Mouse (Mus musculus): ENCODE results near the gene Lama5.

The Lama5 gene

DNA sequence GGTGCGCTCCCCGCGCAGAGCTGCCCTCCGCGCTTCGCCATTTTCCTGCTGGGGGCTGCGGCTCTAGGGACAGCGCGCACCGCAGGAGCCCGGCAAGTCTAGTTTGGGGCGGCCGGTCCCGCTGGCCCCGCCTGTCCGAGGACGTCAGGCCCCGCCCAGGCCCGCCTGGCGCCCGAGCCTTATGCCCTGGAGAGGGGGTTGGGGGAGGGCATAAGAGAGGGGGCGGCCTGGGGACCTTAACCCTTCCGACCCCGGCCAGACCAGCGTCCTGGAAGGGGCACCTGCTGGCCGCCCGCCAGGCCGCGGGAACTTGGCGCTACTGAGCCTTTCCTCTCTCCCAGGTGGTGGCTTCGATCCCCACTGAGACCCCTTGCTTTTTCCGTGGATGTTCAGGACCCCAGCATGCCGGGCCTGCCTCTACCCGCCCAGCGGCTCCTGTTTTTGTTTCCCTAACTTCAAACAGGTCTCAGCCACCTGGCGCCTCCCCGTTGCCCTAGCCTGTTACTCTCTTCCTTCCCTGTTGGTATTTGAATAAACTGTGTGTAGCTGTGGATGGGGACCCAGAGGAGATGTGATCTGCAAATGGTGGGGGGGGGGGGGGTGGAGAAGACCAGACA is at the start of gene Lama5:
Lama5 (minus strand) TSS at position 98 of the 617 bp plus-strand sequence.
- DNase-seq (ENCODE audit: low read depth, low spot score) = peak; percentile 90

DNA sequence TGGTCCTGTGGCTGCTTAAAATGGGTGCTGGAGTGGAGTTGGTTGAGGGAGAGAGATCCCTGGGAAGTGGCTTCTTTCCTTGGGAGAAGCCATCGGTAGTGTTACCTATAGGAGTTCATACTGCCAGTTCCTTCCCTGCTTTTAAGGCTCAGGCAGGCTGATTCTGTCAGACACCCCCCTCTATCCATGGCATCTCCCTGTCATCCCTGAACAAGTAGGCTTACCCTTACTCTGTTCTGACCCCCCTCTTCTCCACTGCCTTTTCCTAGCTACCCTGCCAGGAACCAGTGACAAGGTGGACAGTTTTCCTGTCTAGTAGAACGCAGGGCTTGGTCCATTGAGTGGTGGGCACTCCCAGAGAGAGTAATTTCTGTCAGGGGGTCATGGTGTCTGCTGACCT is 48.9 kb upstream of the Lama5 start:
- no peak for DNase-seq (ENCODE audit: low read depth, low spot score)

DNA sequence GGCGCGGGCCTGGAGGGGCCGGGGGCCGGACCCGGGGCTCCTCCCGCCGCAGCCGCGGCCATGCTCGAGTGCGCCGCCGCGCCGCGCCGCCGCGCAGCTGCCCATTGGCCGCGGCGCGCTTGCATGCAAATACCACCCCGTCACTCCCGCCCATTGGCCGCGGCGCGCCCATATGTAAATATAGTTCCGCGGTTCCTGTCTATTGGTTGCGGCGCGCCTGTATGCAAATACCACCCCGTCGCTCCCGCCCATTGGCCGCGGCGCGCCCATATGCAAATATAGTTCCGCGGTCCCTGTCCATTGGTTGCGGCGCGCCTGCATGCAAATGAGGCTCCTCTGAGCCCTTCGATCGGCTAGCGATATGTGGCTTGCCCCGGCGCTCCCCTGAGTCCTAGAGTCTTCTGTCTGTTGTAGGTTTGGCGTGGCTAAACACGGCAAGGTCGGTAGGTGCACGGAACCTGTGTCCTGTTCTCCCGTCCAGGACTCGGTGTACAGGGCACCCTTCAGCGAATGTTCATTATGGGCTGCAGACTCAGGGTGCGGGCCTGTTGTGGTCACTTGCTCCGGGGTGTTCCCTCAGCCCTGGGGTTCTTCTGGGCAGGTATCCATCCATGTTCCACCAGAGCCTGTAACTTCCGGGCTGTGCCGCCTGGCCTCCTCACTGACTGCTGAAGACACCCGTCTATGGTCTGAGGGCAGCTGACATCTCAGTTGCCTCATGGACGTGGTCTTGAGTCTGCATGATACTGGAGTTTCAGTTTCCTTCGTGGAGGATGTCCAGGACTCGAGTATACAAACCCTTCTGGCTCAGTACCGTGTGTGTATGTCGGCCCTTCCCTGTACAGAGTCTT is 48.0 kb upstream of the Lama5 start, which contains the start of gene Cables2:
Cables2 (minus strand) TSS at position 103 of the 851 bp plus-strand sequence.
- peak; percentile 99 for DNase-seq (ENCODE audit: low read depth, low spot score)

DNA sequence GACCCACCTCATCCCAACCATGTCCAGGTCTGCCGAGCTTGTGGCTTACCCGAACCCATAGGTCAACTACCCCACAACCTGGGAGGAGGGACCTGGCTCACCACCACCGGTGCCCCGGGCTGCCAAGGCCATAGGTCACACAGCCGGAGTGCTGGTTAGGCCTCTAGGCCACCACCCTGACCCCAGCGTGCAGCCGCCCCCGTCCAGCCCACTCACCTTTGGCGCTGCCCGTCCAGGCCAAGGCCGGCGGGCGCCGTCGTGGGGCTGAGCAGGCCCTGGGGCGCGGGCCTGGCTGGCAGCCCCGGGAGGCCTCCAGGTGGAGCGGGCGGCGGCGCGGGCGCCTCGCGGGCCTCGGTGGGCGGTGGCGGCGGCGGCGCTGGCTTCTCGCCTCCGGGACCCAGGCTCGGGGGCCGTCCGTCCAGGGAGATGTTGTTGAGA is 47.2 kb upstream of the Lama5 start:
- DNase-seq (ENCODE audit: low read depth, low spot score) = no peak

- DNase-seq (ENCODE audit: low read depth, low spot score) = no peak
Measured at GRCm38 (mm10) chr2:180271804-180272395, 46.2 kb upstream of the Lama5 start.

DNA sequence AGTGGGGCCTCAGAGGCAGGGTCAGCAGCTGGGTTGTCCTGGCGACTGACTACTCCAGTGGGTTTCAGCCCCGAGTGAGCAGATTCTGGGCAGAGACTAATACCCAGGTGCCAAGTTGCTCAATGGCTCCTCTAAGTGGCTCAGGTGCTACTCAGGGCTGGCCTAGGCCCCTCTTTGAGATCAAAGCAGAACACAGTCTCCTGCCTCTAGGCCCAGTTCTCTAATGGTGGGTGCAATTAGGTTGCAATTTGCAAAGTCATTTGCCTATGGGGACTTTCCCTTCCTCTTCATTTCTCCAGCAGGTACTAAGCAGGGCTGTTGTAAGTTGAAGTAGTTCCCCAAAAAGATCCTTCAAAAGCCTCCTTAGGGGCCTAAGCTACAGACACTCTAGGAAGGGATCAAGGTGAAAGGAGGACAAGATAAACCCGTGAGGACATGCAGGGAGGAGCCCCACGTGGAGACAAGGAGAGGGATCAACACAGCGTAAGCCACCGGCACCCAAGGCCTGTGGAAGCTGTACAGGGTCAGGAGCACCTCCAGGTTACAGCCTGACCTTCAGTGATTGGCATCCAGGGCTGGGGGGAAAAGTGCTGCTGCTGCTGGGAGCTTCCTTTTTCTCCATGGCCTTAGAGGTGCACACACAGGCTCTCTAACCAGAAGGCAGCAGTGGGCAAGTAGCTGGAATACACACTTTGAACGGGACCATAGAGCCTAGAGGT is 45.0 kb upstream of the Lama5 start:
- no peak for DNase-seq (ENCODE audit: low read depth, low spot score)

- DNase-seq (ENCODE audit: low read depth, low spot score) = no peak
Measured at GRCm38 (mm10) chr2:180269329-180269728, 43.7 kb upstream of the Lama5 start.

- DNase-seq (ENCODE audit: low read depth, low spot score) = no peak
Measured at GRCm38 (mm10) chr2:180267955-180268354, 42.3 kb upstream of the Lama5 start.

GRCm38 (mm10) chr2:180262891-180263290 is 37.2 kb upstream of the Lama5 start:
- no peak for DNase-seq (ENCODE audit: low read depth, low spot score)

DNA sequence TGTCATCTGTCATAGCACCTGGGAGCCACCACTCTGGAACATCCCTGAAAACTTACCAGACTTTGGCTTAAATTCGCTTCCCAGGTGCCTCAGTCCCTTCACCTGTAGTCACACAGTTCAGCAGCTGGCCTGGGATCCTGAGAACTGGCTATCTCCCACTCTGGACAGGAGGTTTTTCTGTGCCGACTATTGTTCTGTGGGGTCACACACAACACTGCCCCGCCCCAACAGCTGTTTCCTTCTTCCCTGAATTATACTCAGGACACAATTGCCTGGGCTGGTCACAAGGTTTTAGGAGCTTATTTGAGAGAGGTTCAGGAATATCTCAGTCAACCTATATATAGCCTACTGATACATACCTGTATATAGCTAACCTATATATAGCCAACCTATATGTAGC is 36.8 kb upstream of the Lama5 start:
- no peak for DNase-seq (ENCODE audit: low read depth, low spot score)

- no peak for DNase-seq (ENCODE audit: low read depth, low spot score)
Measured at GRCm38 (mm10) chr2:180261901-180262300, 36.2 kb upstream of the Lama5 start.

GRCm38 (mm10) chr2:180260610-180261480 is 35.2 kb upstream of the Lama5 start:
- DNase-seq (ENCODE audit: low read depth, low spot score) = peak; percentile 56

DNA sequence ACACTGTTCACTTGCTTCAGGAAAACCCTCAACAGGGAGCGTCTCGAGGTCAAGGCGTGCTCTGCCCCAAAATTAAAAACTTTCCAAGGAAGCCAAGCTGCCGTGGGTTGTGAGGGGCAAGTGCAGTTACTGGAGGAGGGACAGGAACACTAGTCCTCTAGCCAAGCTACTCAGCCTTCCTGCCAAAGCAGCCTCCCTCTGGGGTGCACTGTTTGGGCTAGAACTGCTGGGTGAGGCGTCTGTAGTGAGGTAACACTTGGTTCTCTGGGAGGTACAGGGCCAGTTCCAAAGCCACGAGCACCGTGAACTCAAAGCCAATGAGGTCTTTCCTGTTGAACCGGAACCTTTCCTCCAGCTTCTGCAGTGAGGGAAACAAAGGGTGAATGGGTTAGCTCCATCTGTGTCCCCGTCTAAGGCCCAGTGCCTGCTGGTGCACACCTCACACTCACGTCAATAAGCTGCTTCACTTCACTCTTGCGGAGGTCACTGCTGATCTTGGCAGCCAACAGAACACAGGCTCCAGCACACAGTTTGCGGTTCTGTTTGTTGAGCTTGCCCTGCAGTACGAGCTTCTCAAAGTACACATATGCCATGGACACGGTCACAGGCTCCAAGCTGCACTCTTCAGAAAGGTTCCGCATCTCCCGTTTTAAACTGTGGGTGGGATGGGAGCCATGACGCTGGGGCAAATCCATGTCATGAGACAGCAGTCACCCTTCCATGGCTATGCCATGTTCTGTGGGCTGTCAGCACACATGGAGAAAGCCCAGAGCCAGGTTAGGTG is 34.4 kb upstream of the Lama5 start:
- DNase-seq (ENCODE audit: low read depth, low spot score) = peak; percentile 55

DNA sequence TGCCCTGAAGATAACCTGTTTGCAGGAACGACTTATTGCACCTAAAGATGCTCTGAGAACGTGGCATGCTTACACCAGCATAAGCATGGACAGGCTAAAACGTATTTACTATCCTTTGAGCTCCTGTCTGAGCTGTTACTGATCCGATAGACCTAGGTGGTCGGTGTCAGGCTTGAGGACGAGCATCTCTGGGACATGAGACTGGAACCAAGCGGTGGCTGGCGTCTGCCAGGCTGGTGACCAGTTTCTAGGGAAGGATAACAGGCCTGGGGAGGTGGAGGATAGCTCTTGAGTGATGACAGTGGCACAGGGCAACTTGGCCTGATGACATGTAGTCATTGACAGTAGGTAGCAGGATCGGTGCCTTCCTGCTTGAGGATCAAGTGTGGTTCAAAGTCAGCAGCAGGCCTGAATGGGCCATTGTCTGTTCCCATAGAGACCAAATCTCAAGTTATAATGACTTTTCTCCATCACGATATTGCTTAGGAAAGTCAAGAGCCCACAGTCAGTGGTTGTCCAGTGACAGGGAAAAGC is 33.4 kb upstream of the Lama5 start:
- peak; percentile 44 for DNase-seq (ENCODE audit: low read depth, low spot score)

- DNase-seq (ENCODE audit: low read depth, low spot score) = no peak
Measured at GRCm38 (mm10) chr2:180257963-180258865, 32.6 kb upstream of the Lama5 start.

DNA sequence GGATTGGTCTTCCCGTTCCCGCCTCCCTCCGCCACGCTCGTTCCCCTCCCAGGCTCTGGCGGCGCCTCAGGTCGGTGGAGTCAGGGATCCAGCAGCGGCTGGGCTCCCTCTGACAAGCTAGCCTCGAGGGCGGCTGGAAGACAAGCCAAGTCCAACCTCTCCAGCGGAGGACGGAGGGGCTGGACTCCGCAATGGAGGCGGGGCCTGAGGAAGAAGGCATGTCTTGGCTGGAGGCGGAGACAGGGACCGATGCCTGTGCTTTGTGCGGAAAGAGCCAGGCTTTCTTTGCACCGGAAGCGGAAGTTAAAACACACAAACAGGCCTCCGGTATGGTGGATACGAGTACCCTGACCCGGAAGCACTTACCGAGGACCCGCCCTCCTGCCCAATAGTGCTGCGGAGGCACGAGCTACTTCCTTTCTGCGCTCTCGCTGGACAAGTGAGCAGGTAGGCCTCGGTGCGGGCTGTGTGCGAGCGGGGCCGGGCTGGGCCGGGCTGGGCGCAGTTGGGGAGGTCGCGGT is 31.4 kb upstream of the Lama5 start, which contains the start of gene Rps21:
Rps21 (plus strand) TSS at position 377 of the 521 bp plus-strand sequence.
- peak; percentile 100 for DNase-seq (ENCODE audit: low read depth, low spot score)

GRCm38 (mm10) chr2:180256296-180257000 is 30.8 kb upstream of the Lama5 start:
- peak; percentile 85 for DNase-seq (ENCODE audit: low read depth, low spot score)

- peak; percentile 60 for DNase-seq (ENCODE audit: low read depth, low spot score)
Measured at GRCm38 (mm10) chr2:180255701-180256100, 30.0 kb upstream of the Lama5 start.

All from ZHBTc4 (cell line).